Mouse (Mus musculus) small intestine, adult 2 months (tissue): ENCODE measurements around the gene Afdn.

Experiments
- CTCF ChIP-seq: fragments of 200-500 bp; IDR thresholded peaks from 2 replicates; pipeline ENCODE4 v1.5.1; 2012; ENCODE audit warnings: low read depth, mild to moderate bottlenecking, control low read depth, inconsistent platforms, low read length, moderate library complexity, mixed read lengths; ENCODE audit not compliant: insufficient replicate concordance, insufficient read length; ENCODE audit errors: extremely low read depth
- POLR2A ChIP-seq: fragments of 200-500 bp; IDR thresholded peaks from 2 replicates; pipeline ENCODE4 v1.6.1; 2012; ENCODE audit warnings: low read depth, mild to moderate bottlenecking, control low read depth, inconsistent platforms, low read length, moderate library complexity

GRCm38 (mm10) chr17:13737336-13737735 is 23.0 kb upstream of the Afdn start:
- TF ChIP-seq POLR2A (no peak), CTCF (no peak)
